Mouse (Mus musculus) heart, postnatal 0 days (tissue): ENCODE measurements around the gene Mroh7.

ENCODE experiments used
- CTCF ChIP-seq: IDR thresholded peaks from 2 replicates; pipeline ENCODE4 v1.5.1; 2016; ENCODE audit warnings: antibody characterized with exemption, control low read depth, low read depth
- EP300 ChIP-seq: IDR thresholded peaks from 2 replicates; pipeline ENCODE4 v1.6.1; 2016; ENCODE audit warnings: antibody characterized with exemption, low read depth

DNA sequence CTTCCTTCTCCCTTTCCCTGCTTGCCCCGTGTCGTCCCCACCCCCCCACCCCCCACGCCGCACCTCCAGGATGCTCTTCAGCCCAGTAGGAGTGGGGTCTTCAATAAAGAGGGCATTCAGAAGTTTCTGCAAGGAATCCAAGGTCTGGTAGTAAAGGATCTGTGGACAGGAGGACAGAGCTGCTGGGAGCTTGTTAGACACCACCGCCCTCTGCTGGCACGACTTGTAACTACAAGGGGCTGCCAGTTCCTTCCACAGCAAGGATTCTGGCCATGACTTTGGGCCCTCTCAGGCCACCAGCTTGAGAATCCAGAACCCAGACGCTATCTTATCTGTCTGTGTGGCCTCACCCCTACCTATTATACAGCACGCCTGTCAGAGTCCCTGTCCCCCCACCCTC lies 22.3 kb downstream of the Mroh7 start:
- TF ChIP-seq EP300, result no peak
- peak; percentile 92 for TF ChIP-seq CTCF
